Mouse (Mus musculus) heart, postnatal 4 days (tissue): ENCODE results near the gene Mypn. TPM values are rescaled to one million over a fixed set of nuclear protein-coding genes. Genes with fewer than 3 reads are reported as not detected.
A peak's percentile ranks its signal among the peaks of the same experiment; 100 is the strongest.

Experiments used
- DNase-seq: peaks from one replicate; pipeline ENCODE4 v3.0.0; 2021
- total RNA-seq, 2 experiments: library from RNA; stranded (reverse); gene quantifications; 2 replicates each; pipeline ENCODE4 v1.2.3; 2021

Gene Mypn
- total RNA-seq, 2 experiments from 2014 or later = 69.3 to 75.7 TPM

- no peak for DNase-seq
These were observed 49.0 kb downstream of the Mypn start for GRCm38 (mm10) chr10:63154726-63155125.

GRCm38 (mm10) chr10:63154226-63154625, 49.5 kb downstream of the Mypn start:
- DNase-seq = no peak

DNA sequence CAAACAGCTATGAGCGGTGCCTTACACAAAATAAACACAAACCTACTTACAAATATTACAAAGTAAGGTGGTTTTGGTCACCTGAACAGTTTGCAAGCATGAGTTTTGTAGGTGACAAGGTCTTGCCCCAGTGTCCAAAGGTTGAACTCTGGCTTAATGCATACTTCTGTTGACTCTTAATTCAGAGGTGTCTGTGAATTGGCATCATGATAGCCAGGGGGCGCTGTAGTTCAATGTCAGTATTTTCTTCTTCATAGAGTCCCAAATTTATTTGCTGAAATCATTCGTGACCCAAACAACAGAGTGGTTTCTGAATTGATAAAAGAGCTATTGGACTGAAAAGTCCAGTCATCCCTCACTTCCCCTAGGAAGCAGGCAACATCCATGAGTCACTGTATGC, 50.2 kb downstream of the Mypn start:
- peak; percentile 87 for DNase-seq

- DNase-seq = no peak
These were observed 51.4 kb downstream of the Mypn start for GRCm38 (mm10) chr10:63152358-63152757.

DNA sequence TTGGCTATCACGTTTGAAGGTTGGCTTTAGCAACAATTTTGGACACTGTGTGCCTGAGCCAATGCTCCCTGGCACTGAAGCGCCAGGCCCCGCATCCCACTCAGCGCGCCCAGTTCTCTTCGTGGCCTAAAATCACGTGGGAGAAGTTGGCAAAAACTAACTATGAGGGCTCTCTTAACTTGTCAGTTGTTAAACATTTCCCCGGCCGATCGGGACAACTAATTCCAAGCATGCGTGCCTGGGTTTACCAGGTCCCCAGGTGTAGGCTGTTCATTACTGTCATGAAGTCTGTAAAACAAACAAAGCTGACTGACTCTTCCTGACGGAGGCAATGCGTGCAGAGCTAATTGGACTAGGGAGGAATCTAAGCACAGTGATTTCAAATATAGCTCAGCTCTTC, 61.1 kb downstream of the Mypn start:
- DNase-seq = no peak

DNA sequence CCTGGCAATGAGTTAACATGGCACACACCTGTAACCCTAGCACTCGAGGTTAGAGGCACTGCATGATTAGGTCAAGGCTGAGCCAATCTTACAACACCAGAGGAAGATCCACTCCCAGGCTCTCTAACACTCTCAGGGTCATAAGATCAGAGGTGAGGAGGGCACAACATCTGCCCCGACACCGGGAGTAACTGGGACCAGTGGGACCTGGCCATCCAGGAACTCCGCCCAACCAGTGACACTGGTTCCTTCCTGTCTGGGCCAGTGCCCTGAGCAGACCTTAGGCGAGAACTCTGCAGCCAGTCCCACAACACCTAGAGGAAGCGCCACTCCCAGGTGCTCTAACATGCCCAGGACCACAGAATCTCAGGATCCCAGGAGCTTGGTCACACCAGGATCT, 67.3 kb downstream of the Mypn start:
- no peak for DNase-seq

- no peak for DNase-seq
These were observed 68.1 kb downstream of the Mypn start for GRCm38 (mm10) chr10:63135680-63136079.

DNA sequence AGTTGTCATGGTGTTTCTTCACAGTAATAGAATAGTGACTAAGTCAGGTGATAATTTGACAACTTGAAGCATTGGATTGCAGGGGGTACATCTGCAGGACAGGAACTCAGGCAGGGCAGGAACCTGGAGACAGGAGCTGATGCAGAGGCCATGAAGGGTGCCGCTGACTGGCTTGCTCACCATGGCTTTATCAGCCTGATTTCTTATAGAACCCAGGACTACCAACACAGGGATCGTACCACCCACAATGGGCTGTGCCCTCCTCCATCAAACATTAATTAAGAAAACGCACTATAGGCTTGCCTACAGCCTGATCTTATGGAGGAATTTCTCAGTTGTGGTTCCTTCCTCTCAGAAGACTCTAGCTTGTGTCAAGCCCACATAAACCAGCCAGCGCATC, 70.4 kb downstream of the Mypn start:
- DNase-seq = no peak

GRCm38 (mm10) chr10:63132356-63132755, 71.4 kb downstream of the Mypn start:
- DNase-seq = no peak

GRCm38 (mm10) chr10:63130500-63130899, 73.3 kb downstream of the Mypn start:
- no peak for DNase-seq

- DNase-seq = peak; percentile 59
These were observed 75.5 kb downstream of the Mypn start for GRCm38 (mm10) chr10:63128256-63128655.

GRCm38 (mm10) chr10:63127156-63127555, 76.6 kb downstream of the Mypn start:
- DNase-seq = no peak

DNA sequence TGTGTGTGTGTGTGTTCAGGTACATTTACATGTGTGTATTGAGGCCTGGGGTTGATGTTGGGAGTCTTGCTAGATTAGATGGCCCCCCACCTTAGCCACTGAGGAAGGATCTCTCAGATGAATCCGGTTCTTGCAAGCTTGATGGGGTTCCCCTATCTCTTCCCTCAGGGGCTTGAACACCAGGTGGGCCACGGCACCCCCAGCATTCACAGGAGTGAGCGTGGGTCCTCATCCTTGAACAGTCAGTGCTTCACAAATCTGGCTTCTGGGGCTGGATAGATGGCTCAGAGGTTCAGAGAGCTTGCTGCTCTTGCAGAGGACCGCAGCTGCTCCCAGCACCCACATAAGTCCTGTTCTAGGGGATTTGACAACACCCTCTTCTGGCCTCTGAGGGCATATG, 77.6 kb downstream of the Mypn start:
- DNase-seq = no peak

DNA sequence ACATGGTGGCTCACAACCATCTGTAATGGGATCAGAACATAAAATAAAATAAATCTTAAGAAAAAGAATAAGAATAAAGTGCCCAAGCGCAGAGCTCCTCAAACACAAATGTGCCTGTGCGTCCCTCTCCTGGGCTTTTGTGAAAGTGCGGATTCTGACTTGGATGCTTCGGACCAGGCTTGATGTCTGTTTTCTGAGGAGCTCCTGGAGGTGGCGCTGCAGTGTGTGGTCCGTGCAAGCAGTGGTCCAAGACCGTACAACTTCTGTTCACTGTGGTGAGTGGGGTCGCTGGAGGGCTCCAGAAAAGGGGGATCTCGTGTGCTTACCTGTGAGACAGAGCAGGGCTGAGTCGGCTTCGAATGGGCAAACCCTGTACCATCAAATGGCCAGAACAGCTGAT, 78.4 kb downstream of the Mypn start:
- DNase-seq = no peak

DNA sequence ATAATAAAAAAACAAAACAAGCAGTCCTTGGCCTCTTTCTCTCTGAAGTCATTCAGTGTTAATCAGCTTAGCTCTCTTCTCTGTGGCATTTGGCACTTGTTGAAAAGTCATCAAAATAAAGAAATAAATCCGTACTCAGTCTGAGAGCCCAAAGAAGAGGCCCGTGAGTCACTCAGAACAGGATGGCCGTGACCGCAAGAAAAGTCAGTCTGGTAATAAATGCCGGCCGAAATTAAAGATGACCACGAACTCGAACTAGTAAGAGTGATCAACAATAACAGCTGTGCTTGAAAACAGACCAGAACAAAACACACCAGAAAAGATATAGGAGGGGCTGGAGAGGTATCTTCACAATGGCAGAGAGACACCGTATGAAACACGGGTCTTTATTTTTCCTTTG, 79.7 kb downstream of the Mypn start:
- DNase-seq = no peak

- DNase-seq = no peak
These were observed 80.6 kb downstream of the Mypn start for GRCm38 (mm10) chr10:63123141-63123540.

GRCm38 (mm10) chr10:63122516-63122915, 81.2 kb downstream of the Mypn start:
- peak; percentile 28 for DNase-seq

DNA sequence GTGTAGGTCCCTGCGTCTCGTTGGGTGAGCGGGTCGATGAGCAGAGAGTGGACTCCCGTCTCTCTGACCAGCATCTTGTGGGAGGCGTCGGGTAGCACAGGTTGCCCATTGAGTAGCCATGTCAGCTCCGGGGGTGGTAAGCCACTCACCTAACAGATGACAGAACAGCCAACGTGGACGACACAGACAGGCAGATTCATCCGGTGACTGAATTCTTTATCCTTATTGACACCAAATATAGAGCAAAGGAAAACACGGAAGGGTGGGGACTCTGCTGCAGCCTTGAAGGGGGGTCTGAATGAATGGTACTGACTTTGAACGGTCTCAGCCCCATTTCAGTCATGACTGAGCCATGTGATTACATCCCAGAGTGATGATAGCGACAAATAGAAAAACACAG, 81.8 kb downstream of the Mypn start:
- DNase-seq = no peak

DNA sequence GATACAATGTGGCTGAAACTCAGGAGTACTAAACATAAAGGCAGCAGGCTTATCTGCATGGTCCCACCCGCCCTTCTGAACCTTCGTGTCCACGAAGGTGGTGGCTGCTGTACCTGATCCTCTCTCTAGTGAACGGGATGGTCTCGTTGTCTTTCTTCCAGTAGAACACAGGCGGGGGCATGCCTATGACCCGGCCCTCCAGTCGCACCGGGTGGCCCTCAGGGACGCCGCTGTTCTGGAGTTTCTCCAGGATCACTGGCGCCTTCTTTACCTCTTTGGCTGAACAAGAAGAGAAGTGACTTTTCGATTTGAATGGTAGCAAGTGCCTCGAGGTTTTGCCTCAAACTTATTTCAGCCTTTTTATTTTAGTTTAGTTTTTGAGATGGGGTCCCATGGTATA, 83.8 kb downstream of the Mypn start:
- DNase-seq = no peak

- no peak for DNase-seq
These were observed 86.2 kb downstream of the Mypn start for GRCm38 (mm10) chr10:63117583-63117982.

DNA sequence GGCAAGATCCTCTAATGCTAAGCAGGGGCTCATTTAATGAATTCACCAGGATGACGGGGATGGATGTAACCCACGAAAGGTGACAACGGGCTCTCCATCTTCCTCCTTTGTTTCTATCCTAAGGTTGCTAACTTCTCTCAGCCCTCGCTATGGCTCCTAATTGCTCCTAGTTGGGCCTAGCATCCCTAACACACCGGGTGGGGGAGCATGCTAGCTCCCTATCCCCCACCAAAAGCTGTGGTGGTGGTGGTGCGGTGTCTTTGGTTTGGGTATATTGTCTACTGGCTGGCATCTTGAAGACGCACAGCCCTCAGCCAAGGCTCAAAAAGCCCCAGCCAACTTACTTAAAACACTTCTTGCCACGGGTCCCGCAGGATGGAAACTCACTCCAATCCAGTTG, 87.4 kb downstream of the Mypn start:
- no peak for DNase-seq

- no peak for DNase-seq
These were observed 87.9 kb downstream of the Mypn start for GRCm38 (mm10) chr10:63115881-63116280.

DNA sequence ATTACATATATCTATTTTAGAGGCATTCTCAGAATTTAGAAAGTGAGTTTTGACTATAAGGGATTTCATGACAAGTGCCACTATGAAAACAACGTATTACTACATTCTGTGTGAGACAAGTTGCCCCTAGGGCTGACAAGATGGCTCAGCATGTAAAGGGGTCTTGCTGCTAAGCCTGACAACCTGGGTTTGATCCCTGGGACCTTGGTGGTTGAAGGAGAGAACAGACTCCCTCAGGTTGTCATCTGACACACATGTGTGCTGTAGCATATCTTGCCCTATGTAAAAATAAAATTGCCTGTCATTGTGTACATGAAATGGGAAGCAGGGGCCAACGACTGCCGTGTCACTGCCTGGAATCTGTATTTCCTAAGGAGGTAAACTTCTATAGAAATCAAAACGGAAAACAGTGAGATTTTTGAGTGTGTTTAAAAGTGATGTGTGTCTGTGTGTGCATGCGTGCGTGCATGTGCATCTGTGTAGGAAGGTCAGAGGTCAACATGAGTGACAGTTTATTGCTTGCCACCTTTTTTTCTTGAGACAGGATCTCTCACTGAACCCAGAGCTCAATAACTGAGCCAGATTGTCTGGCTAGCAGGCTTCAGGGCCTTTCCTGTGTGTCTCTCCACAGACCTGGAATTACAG, 89.9 kb downstream of the Mypn start:
- no peak for DNase-seq

GRCm38 (mm10) chr10:63113027-63113604, 90.6 kb downstream of the Mypn start:
- no peak for DNase-seq

DNA sequence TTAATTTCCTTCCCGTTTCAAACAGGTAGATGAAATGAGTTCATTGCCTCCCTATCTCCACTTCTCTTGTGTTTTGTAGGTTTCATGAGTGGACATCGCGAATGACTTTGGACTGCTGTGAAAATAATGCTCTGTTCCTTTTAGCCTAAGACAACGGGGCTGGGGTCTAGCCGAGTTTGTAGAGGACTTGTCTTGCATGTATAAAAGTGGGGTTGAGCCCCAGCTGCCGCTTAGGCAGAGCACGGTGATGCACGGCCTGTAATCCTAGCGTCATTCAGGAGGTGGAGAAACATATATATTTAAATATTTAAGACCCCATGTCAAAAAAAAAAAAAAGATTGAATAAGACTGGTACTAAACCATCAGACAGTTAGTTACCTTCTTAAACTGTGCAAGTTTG, 103.1 kb downstream of the Mypn start:
- no peak for DNase-seq
